Mouse (Mus musculus): ENCODE measurements around the gene Rerg. TPM values are rescaled to one million over a fixed set of nuclear protein-coding genes. Genes with fewer than 3 reads are reported as not detected.

The Rerg gene
- polyA plus RNA-seq, 1 experiment from 2014 or later, result 4.6 TPM

GRCm38 (mm10) chr6:137179026-137179425 lies 8.7 kb upstream of the Rerg start:
- Histone ChIP-seq H3K4me2 (no peak overlapping the region), H3K9me3 (replicated peaks; ENCODE audit: control insufficient read depth, low read length) (no peaks in the 10 kb centered on the region), H3K36me3 (ENCODE audit: control insufficient read depth, insufficient read depth, low read length) (no peaks in the 10 kb centered on the region), H3K27me3 (ENCODE audit: control insufficient read depth, insufficient read depth, low read length) (no peaks in the 10 kb centered on the region), H3K27ac (ENCODE audit: low read depth, low read length) (no peak overlapping the region), H3K4me3 (ENCODE audit: low read depth, low read length) (no peak overlapping the region), H3K9ac (ENCODE audit: low read depth, low read length) (no peak overlapping the region), H3K4me1 (ENCODE audit: control insufficient read depth, insufficient read depth, low read length) (peaks cover 5% of the 10 kb centered on the region; the same call in 1 of the 2 replicates)
- 35% methylated on average over 3 of the region's 3 CpGs for WGBS (ENCODE audit: insufficient replicate concordance)
- no peak for ATAC-seq (replicated peaks; ENCODE audit: insufficient number of reproducible peaks, low FRiP score, low TSS enrichment)

GRCm38 (mm10) chr6:137170646-137171045 lies 349 bp upstream of the Rerg start:
- Histone ChIP-seq H3K4me2 (no peak overlapping the region; the same call in 1 of the 2 replicates), H3K4me3 (ENCODE audit: low read depth, low read length) (no peak overlapping the region), H3K9ac (ENCODE audit: low read depth, low read length) (no peak overlapping the region), H3K27ac (ENCODE audit: low read depth, low read length) (no peak overlapping the region), H3K4me1 (ENCODE audit: control insufficient read depth, insufficient read depth, low read length) (peaks cover 7% of the 10 kb centered on the region; the same call in 1 of the 2 replicates), H3K9me3 (replicated peaks; ENCODE audit: control insufficient read depth, low read length) (no peaks in the 10 kb centered on the region), H3K27me3 (ENCODE audit: control insufficient read depth, insufficient read depth, low read length) (0 out of 2 replicates have a peak, but pooled peaks cover 3% of the 10 kb centered on the region), H3K36me3 (ENCODE audit: control insufficient read depth, insufficient read depth, low read length) (no peaks in the 10 kb centered on the region)
- 24% methylated on average over 7 of the region's 7 CpGs for WGBS (ENCODE audit: insufficient replicate concordance)
- ATAC-seq (replicated peaks; ENCODE audit: insufficient number of reproducible peaks, low FRiP score, low TSS enrichment), result no peak

- peak overlapping the region; percentile 64 for H3K9ac ChIP-seq (ENCODE audit: low read depth, low read length)
- H3K4me1 ChIP-seq (ENCODE audit: control insufficient read depth, insufficient read depth, low read length), result peaks cover 7% of the 10 kb centered on the region; the same call in 1 of the 2 replicates
- no peaks in the 10 kb centered on the region for H3K36me3 ChIP-seq (ENCODE audit: control insufficient read depth, insufficient read depth, low read length)
- H3K27me3 ChIP-seq (ENCODE audit: control insufficient read depth, insufficient read depth, low read length), result 0 out of 2 replicates have a peak, but pooled peaks cover 3% of the 10 kb centered on the region
- H3K9me3 ChIP-seq (replicated peaks; ENCODE audit: control insufficient read depth, low read length), result no peaks in the 10 kb centered on the region
- 1% methylated on average over 53 of the region's 53 CpGs for WGBS (ENCODE audit: insufficient replicate concordance)
- H3K4me2 ChIP-seq, result peak overlapping the region; percentile 96
- peak; percentile 73 for ATAC-seq (replicated peaks; ENCODE audit: insufficient number of reproducible peaks, low FRiP score, low TSS enrichment)
- H3K4me3 ChIP-seq (ENCODE audit: low read depth, low read length), result peak overlapping the region; percentile 59
- H3K27ac ChIP-seq (ENCODE audit: low read depth, low read length), result no peak overlapping the region
Measured at GRCm38 (mm10) chr6:137169171-137169968, 927 bp downstream of the Rerg start.

- no peak overlapping the region for H3K9ac ChIP-seq (ENCODE audit: low read depth, low read length)
- no peak for ATAC-seq (replicated peaks; ENCODE audit: insufficient number of reproducible peaks, low FRiP score, low TSS enrichment)
- 0 out of 2 replicates have a peak, but pooled peaks cover 3% of the 10 kb centered on the region for H3K27me3 ChIP-seq (ENCODE audit: control insufficient read depth, insufficient read depth, low read length)
- 43% methylated on average over 4 of the region's 4 CpGs for WGBS (ENCODE audit: insufficient replicate concordance)
- no peak overlapping the region for H3K4me3 ChIP-seq (ENCODE audit: low read depth, low read length)
- no peak overlapping the region for H3K27ac ChIP-seq (ENCODE audit: low read depth, low read length)
- H3K36me3 ChIP-seq (ENCODE audit: control insufficient read depth, insufficient read depth, low read length), result no peaks in the 10 kb centered on the region
- no peaks in the 10 kb centered on the region for H3K9me3 ChIP-seq (replicated peaks; ENCODE audit: control insufficient read depth, low read length)
- peaks cover 7% of the 10 kb centered on the region; the same call in 1 of the 2 replicates for H3K4me1 ChIP-seq (ENCODE audit: control insufficient read depth, insufficient read depth, low read length)
- H3K4me2 ChIP-seq, result no peak overlapping the region
Measured at GRCm38 (mm10) chr6:137166843-137167242, 3.5 kb downstream of the Rerg start.

GRCm38 (mm10) chr6:137163571-137163970 lies 6.7 kb downstream of the Rerg start:
- Histone ChIP-seq H3K9ac (ENCODE audit: low read depth, low read length) (no peak overlapping the region), H3K36me3 (ENCODE audit: control insufficient read depth, insufficient read depth, low read length) (no peaks in the 10 kb centered on the region), H3K4me1 (ENCODE audit: control insufficient read depth, insufficient read depth, low read length) (no peaks in the 10 kb centered on the region), H3K9me3 (replicated peaks; ENCODE audit: control insufficient read depth, low read length) (no peaks in the 10 kb centered on the region), H3K27me3 (ENCODE audit: control insufficient read depth, insufficient read depth, low read length) (0 out of 2 replicates have a peak, but pooled peaks cover 3% of the 10 kb centered on the region), H3K27ac (ENCODE audit: low read depth, low read length) (no peak overlapping the region), H3K4me3 (ENCODE audit: low read depth, low read length) (no peak overlapping the region), H3K4me2 (no peak overlapping the region)
- ATAC-seq (replicated peaks; ENCODE audit: insufficient number of reproducible peaks, low FRiP score, low TSS enrichment), result no peak
- 64% methylated on average over 10 of the region's 10 CpGs for WGBS (ENCODE audit: insufficient replicate concordance)

GRCm38 (mm10) chr6:137163061-137163460 lies 7.2 kb downstream of the Rerg start:
- H3K4me2 ChIP-seq, result no peak overlapping the region
- no peaks in the 10 kb centered on the region for H3K9me3 ChIP-seq (replicated peaks; ENCODE audit: control insufficient read depth, low read length)
- no peaks in the 10 kb centered on the region for H3K36me3 ChIP-seq (ENCODE audit: control insufficient read depth, insufficient read depth, low read length)
- no peak for ATAC-seq (replicated peaks; ENCODE audit: insufficient number of reproducible peaks, low FRiP score, low TSS enrichment)
- no peak overlapping the region for H3K27ac ChIP-seq (ENCODE audit: low read depth, low read length)
- H3K9ac ChIP-seq (ENCODE audit: low read depth, low read length), result no peak overlapping the region
- H3K27me3 ChIP-seq (ENCODE audit: control insufficient read depth, insufficient read depth, low read length), result no peaks in the 10 kb centered on the region
- WGBS (ENCODE audit: insufficient replicate concordance), result 69% methylated on average over 4 of the region's 4 CpGs
- H3K4me1 ChIP-seq (ENCODE audit: control insufficient read depth, insufficient read depth, low read length), result no peaks in the 10 kb centered on the region
- no peak overlapping the region for H3K4me3 ChIP-seq (ENCODE audit: low read depth, low read length)

- Histone ChIP-seq H3K27ac (ENCODE audit: low read depth, low read length) (no peak overlapping the region), H3K9ac (ENCODE audit: low read depth, low read length) (no peak overlapping the region), H3K4me2 (no peak overlapping the region), H3K4me3 (ENCODE audit: low read depth, low read length) (no peak overlapping the region), H3K9me3 (replicated peaks; ENCODE audit: control insufficient read depth, low read length) (no peaks in the 10 kb centered on the region), H3K4me1 (ENCODE audit: control insufficient read depth, insufficient read depth, low read length) (no peaks in the 10 kb centered on the region), H3K36me3 (ENCODE audit: control insufficient read depth, insufficient read depth, low read length) (no peaks in the 10 kb centered on the region), H3K27me3 (ENCODE audit: control insufficient read depth, insufficient read depth, low read length) (no peaks in the 10 kb centered on the region)
- 86% methylated on average over 7 of the region's 7 CpGs for WGBS (ENCODE audit: insufficient replicate concordance)
- no peak for ATAC-seq (replicated peaks; ENCODE audit: insufficient number of reproducible peaks, low FRiP score, low TSS enrichment)
Measured at GRCm38 (mm10) chr6:137162481-137162880, 7.8 kb downstream of the Rerg start.

- Histone ChIP-seq H3K9ac (ENCODE audit: low read depth, low read length) (no peak overlapping the region), H3K27ac (ENCODE audit: low read depth, low read length) (no peak overlapping the region), H3K27me3 (ENCODE audit: control insufficient read depth, insufficient read depth, low read length) (no peaks in the 10 kb centered on the region), H3K4me3 (ENCODE audit: low read depth, low read length) (no peak overlapping the region), H3K4me1 (ENCODE audit: control insufficient read depth, insufficient read depth, low read length) (no peaks in the 10 kb centered on the region), H3K4me2 (no peak overlapping the region), H3K9me3 (replicated peaks; ENCODE audit: control insufficient read depth, low read length) (no peaks in the 10 kb centered on the region), H3K36me3 (ENCODE audit: control insufficient read depth, insufficient read depth, low read length) (no peaks in the 10 kb centered on the region)
- WGBS (ENCODE audit: insufficient replicate concordance), result 78% methylated on average over 11 of the region's 11 CpGs
- no peak for ATAC-seq (replicated peaks; ENCODE audit: insufficient number of reproducible peaks, low FRiP score, low TSS enrichment)
Measured at GRCm38 (mm10) chr6:137161491-137162088, 8.7 kb downstream of the Rerg start.

Data from heart, embryonic 11.5 days (tissue).